Mouse (Mus musculus) thymus, adult 18-20 months (tissue): ENCODE measurements around the gene B4galnt2.

Experiments used
- DNase-seq, 2 experiments: peaks; one replicate each; pipeline ENCODE4 v3.0.0; 2022; ENCODE audit warnings: mixed read lengths in 2 of 2

Gene B4galnt2

DNA sequence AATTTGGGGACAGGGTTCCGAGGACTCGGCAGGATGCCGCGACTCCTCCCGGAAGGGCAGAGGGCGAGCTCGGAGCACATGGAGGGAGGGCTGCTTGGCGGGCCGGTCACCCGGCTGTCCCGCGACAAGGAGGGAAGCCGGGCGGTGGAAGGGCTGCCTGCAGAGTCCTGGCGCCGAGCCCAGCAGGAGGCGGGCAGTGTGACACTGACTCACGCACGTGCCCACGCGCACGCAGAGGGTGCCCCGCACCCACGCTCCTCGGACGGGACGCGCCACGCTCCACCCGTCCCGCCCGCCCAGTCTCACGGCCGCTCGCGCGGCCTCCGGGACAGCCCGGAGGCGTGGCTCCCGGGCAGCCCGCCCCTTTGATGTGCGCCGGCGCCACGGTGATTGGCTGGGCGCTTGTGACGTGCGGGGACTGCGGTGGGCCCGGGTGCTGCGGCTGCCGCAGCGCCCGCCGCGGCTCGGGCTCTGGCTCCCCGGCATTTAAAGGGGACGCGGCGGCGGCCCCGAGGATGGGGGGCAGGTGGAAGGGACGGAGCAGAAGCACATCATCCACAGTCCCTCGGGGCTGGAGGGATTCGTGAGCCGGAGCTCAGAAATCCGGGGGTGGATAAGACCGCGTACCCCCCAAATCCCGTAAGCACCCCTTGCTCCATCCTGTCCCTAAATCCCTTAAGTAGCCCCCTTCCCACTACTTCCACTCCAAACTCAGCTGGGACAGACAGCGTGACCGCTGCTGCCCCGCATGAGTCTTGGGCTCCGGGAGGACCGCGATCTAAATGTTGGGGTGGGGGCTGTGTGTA, 90.4 kb downstream of the B4galnt2 start, which contains the start of gene Phospho1:
Phospho1 (plus strand) TSS at position 429 of the 806 bp plus-strand sequence.
- DNase-seq: peak; percentile 78 to 79

DNA sequence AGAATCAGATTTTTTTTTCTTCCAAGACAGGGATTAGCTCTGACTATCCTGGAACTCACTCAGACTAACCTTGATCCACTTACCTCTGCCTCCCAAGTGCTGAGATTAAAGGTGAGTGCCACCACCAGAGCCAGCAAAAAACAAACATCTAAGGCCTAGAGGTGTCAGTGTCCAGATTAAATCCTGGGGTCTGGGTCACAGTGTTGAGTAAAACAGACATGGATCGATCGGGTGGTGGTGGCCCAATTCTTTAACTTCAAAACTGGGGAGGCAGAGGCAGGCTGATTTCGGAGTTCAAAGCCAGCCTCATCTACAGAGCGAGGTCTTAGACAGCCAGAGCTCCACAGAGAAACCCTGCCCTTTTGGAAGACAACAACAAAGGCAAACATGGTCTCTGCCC, 92.3 kb downstream of the B4galnt2 start:
- DNase-seq: no peak

DNA sequence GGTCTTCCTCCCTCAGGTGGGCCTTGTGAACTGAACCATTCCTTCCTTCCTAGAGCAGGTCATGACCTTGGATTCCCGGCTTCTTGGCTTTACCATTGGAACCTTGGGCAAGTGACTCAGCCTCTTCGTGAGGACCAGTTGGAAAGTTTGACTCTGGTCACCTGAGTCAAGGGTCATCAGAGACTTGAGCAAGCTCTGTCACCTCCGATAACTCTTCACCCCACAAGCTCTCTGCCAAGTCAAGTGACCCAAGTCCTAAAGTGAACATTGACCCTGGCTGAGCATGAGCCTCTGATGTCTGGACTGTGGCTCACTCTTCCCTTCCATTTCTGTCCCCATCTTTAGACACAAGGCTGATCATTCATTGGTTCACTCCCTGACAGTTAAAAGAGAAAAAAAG, 93.2 kb downstream of the B4galnt2 start:
- DNase-seq: no peak

DNA sequence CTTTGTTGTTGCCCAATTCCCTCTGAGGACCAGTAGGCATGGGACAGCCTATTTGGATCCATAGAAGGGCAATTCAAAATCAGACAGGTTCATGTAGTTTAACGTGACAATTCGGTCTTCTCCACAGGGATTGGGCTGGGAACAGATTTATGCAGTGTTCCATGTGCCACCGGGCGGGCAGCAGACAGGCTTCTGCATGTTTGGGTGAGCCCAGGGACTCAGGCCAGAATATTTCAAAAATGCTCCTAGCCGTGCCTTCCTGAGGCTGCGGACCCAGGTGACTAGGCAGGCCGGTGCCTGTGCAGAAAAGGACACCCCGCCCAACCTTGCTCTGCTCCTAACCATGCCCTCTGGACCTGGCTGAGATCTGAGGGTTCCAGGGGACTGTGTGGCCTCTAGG, 95.6 kb downstream of the B4galnt2 start:
- no peak for DNase-seq
